Mouse (Mus musculus) stomach, postnatal 0 days (tissue): ENCODE measurements around the gene Snx11.

ENCODE experiments used
- CTCF ChIP-seq: IDR thresholded peaks from 2 replicates; pipeline ENCODE4 v1.5.1; 2016; ENCODE audit warnings: antibody characterized with exemption, low read depth, mild to moderate bottlenecking, moderate library complexity
- EP300 ChIP-seq: optimal IDR thresholded peaks from 2 replicates; pipeline ENCODE3; 2016; ENCODE audit warnings: antibody characterized with exemption

- TF ChIP-seq CTCF (no peak), EP300 (no peak)
Measured at GRCm38 (mm10) chr11:96796081-96796480, 18.7 kb upstream of the Snx11 start.
